Mouse (Mus musculus) MEL (cell line): ENCODE results near the gene Ispd. TPM values are rescaled to one million over a fixed set of nuclear protein-coding genes. Genes with fewer than 3 reads are reported as not detected.

Experiments used
- DNase-seq: peaks from one replicate; pipeline ENCODE4 v3.0.0; 2011; ENCODE audit warnings: low read depth, low spot score
- H3K27ac ChIP-seq: 2 replicates; pipeline ENCODE4 v1.5.1; 2012; ENCODE audit warnings: low read depth, mild to moderate bottlenecking, control low read depth, low read length, moderate library complexity; ENCODE audit not compliant: control insufficient read depth
- H3K27me3 ChIP-seq, 2 experiments: fragments of 150-350 bp in 1 of 2; sonication (generic) in 1 of 2; 2 replicates each; pipeline ENCODE4 v1.6.1; 2012; ENCODE audit warnings: low read length in 2 of 2, mild to moderate bottlenecking in 2 of 2, improper control_type of control experiment in 1 of 2, moderate library complexity in 1 of 2; ENCODE audit not compliant: insufficient read depth in 2 of 2, control insufficient read depth in 1 of 2
- H3K36me3 ChIP-seq, 2 experiments: 2 replicates each; pipeline ENCODE4 v1.6.1; 2012 to 2014; ENCODE audit warnings: low read length in 2 of 2, improper control_type of control experiment in 1 of 2, inconsistent platforms in 1 of 2, mild to moderate bottlenecking in 1 of 2; ENCODE audit not compliant: insufficient read depth in 2 of 2, control insufficient read depth in 1 of 2
- H3K4me1 ChIP-seq, 2 experiments: fragments of 150-350 bp in 1 of 2; sonication (generic) in 1 of 2; 2 replicates each; pipeline ENCODE4 v1.6.1; 2012; ENCODE audit warnings: low read length in 2 of 2, improper control_type of control experiment in 1 of 2, mild to moderate bottlenecking in 1 of 2; ENCODE audit not compliant: insufficient read depth in 2 of 2, control insufficient read depth in 1 of 2
- H3K4me3 ChIP-seq, 2 experiments: fragments of 150-350 bp in 1 of 2; sonication (generic) in 1 of 2; 2 replicates each; pipeline ENCODE4 v1.5.1; 2012; ENCODE audit warnings: low read depth in 2 of 2, low read length in 2 of 2, mild to moderate bottlenecking in 2 of 2, moderate library complexity in 2 of 2, control low read depth in 1 of 2, improper control_type of control experiment in 1 of 2; ENCODE audit not compliant: control insufficient read depth in 1 of 2, insufficient read depth in 1 of 2
- H3K79me2 ChIP-seq: 2 replicates; pipeline ENCODE4 v1.6.1; 2012; ENCODE audit warnings: mild to moderate bottlenecking, low read length, moderate library complexity; ENCODE audit not compliant: control insufficient read depth, poor library complexity, insufficient read depth
- H3K9ac ChIP-seq: 2 replicates; pipeline ENCODE4 v1.6.1; 2012; ENCODE audit warnings: low read depth, mild to moderate bottlenecking, control low read depth, low read length, moderate library complexity; ENCODE audit not compliant: control insufficient read depth, poor library complexity, severe bottlenecking
- H3K9me3 ChIP-seq: fragments of 150-350 bp; sonication (generic); replicated peaks from 2 replicates; pipeline ENCODE4 v1.6.1; 2012; ENCODE audit warnings: mild to moderate bottlenecking, low read length, improper control_type of control experiment, moderate library complexity; ENCODE audit not compliant: insufficient read depth
- BHLHE40 ChIP-seq: IDR thresholded peaks from 2 replicates; pipeline ENCODE4 v1.6.1; 2012; ENCODE audit warnings: low read depth, mild to moderate bottlenecking, inconsistent platforms, low read length, improper control_type of control experiment, borderline replicate concordance
- CHD2 ChIP-seq: IDR thresholded peaks from 2 replicates; pipeline ENCODE4 v1.6.1; 2011; ENCODE audit warnings: low read length, improper control_type of control experiment
- CTCF ChIP-seq, 3 experiments: IDR thresholded peaks in 2 of 3; conservative IDR thresholded peaks in 1 of 3; 2 replicates each; pipeline ENCODE4 v1.5.1; 2011 to 2012; ENCODE audit warnings: low read length in 3 of 3, low read depth in 2 of 3, mild to moderate bottlenecking in 2 of 3, improper control_type of control experiment in 1 of 3, inconsistent platforms in 1 of 3, mixed read lengths in 1 of 3, moderate library complexity in 1 of 3; ENCODE audit not compliant: control insufficient read depth in 1 of 3, insufficient read depth in 1 of 3, poor library complexity in 1 of 3, severe bottlenecking in 1 of 3
- ETS1 ChIP-seq: IDR thresholded peaks from 2 replicates; pipeline ENCODE4 v1.6.1; 2012; ENCODE audit warnings: low read depth, mild to moderate bottlenecking, inconsistent platforms, low read length, improper control_type of control experiment, moderate library complexity
- HCFC1 ChIP-seq: IDR thresholded peaks from 2 replicates; pipeline ENCODE4 v1.6.1; 2012; ENCODE audit warnings: low read depth, mild to moderate bottlenecking, inconsistent platforms, low read length, improper control_type of control experiment, moderate library complexity
- JUND ChIP-seq: IDR thresholded peaks from 2 replicates; pipeline ENCODE4 v1.6.1; 2011; ENCODE audit warnings: low read depth, mild to moderate bottlenecking, improper control_type of control experiment, low read length
- MAFK ChIP-seq: IDR thresholded peaks from 2 replicates; pipeline ENCODE4 v1.6.1; 2011; ENCODE audit warnings: low read depth, mild to moderate bottlenecking, low read length, improper control_type of control experiment, borderline replicate concordance
- MAX ChIP-seq: IDR thresholded peaks from 2 replicates; pipeline ENCODE4 v1.6.1; 2011; ENCODE audit warnings: low read length, improper control_type of control experiment
- MAZ ChIP-seq: IDR thresholded peaks from 2 replicates; pipeline ENCODE4 v1.6.1; 2012; ENCODE audit warnings: low read depth, mild to moderate bottlenecking, inconsistent platforms, low read length, improper control_type of control experiment
- MYB ChIP-seq: IDR thresholded peaks from 2 replicates; pipeline ENCODE4 v1.6.1; 2011; ENCODE audit warnings: mild to moderate bottlenecking, low read depth, low read length, improper control_type of control experiment
- MYC ChIP-seq: IDR thresholded peaks from 2 replicates; pipeline ENCODE4 v1.6.1; 2011; ENCODE audit warnings: low read depth, mild to moderate bottlenecking, low read length, improper control_type of control experiment, moderate library complexity
- NRF1 ChIP-seq: IDR thresholded peaks from 2 replicates; pipeline ENCODE4 v1.6.1; 2014; ENCODE audit warnings: low read depth, mild to moderate bottlenecking, inconsistent platforms, low read length, improper control_type of control experiment, moderate library complexity; ENCODE audit not compliant: poor library complexity, insufficient read depth, severe bottlenecking
- POLR2AphosphoS2 ChIP-seq: IDR thresholded peaks from 2 replicates; pipeline ENCODE4 v1.6.1; 2011; ENCODE audit warnings: low read length, improper control_type of control experiment
- POLR2AphosphoS5 ChIP-seq: IDR thresholded peaks from 2 replicates; pipeline ENCODE4 v1.6.1; 2012; ENCODE audit warnings: low read depth, borderline replicate concordance, mild to moderate bottlenecking, inconsistent platforms, low read length, moderate library complexity, mixed read lengths
- RAD21 ChIP-seq: IDR thresholded peaks from 2 replicates; pipeline ENCODE4 v1.6.1; 2011; ENCODE audit warnings: mild to moderate bottlenecking, low read depth, low read length, improper control_type of control experiment
- SIN3A ChIP-seq: IDR thresholded peaks from 2 replicates; pipeline ENCODE4 v1.6.1; 2012; ENCODE audit warnings: low read length, improper control_type of control experiment, inconsistent platforms
- SMC3 ChIP-seq: IDR thresholded peaks from 2 replicates; pipeline ENCODE4 v1.6.1; 2011; ENCODE audit warnings: low read depth, low read length, improper control_type of control experiment
- TAL1 ChIP-seq: IDR thresholded peaks from 2 replicates; pipeline ENCODE4 v1.6.1; 2012; ENCODE audit warnings: mild to moderate bottlenecking, inconsistent platforms, low read length, moderate library complexity, mixed read lengths
- TBP ChIP-seq: IDR thresholded peaks from 2 replicates; pipeline ENCODE4 v1.8.0; 2011; ENCODE audit warnings: low read depth, low read length, improper control_type of control experiment
- TCF12 ChIP-seq: IDR thresholded peaks from 2 replicates; pipeline ENCODE4 v1.6.1; 2014; ENCODE audit warnings: low read depth, mild to moderate bottlenecking, inconsistent platforms, low read length, improper control_type of control experiment, moderate library complexity
- UBTF ChIP-seq: IDR thresholded peaks from 2 replicates; pipeline ENCODE4 v1.6.1; 2012; ENCODE audit warnings: low read depth, mild to moderate bottlenecking, inconsistent platforms, low read length, improper control_type of control experiment, moderate library complexity, borderline replicate concordance; ENCODE audit not compliant: insufficient read depth
- USF2 ChIP-seq, 2 experiments: IDR thresholded peaks; 2 replicates each; pipeline ENCODE4 v1.6.1; 2011 to 2012; ENCODE audit warnings: improper control_type of control experiment in 2 of 2, low read length in 2 of 2, borderline replicate concordance in 1 of 2, inconsistent platforms in 1 of 2, low read depth in 1 of 2, mild to moderate bottlenecking in 1 of 2; ENCODE audit not compliant: insufficient read depth in 1 of 2
- ZKSCAN1 ChIP-seq: IDR thresholded peaks from 2 replicates; pipeline ENCODE4 v1.6.1; 2012; ENCODE audit warnings: low read depth, mild to moderate bottlenecking, inconsistent platforms, low read length, improper control_type of control experiment, moderate library complexity
- polyA plus RNA-seq, 2 experiments: library from polyadenylated mRNA; stranded (reverse) in 1 of 2; unstranded in 1 of 2; fragments of >175 nt in 1 of 2; fragments of >200 nt in 1 of 2; gene quantifications; 2 replicates each; pipeline versions ENCODE4 v1.2.1 to v1.2.4; 2012; ENCODE audit warnings: low replicate concordance in 2 of 2, low read depth in 1 of 2; ENCODE audit not compliant: insufficient read length in 2 of 2, insufficient read depth in 1 of 2, missing spikeins in 1 of 2
- total RNA-seq: library from RNA; depleted of rRNA; stranded (reverse); fragments of 300-350 nt; gene quantifications from 2 replicates; pipeline ENCODE4 v1.2.3, GENCODE M21; 2012

Gene Ispd
- total and polyA plus RNA-seq, 3 experiments = 2.4 to 54.1 (median 2.8) TPM

DNA sequence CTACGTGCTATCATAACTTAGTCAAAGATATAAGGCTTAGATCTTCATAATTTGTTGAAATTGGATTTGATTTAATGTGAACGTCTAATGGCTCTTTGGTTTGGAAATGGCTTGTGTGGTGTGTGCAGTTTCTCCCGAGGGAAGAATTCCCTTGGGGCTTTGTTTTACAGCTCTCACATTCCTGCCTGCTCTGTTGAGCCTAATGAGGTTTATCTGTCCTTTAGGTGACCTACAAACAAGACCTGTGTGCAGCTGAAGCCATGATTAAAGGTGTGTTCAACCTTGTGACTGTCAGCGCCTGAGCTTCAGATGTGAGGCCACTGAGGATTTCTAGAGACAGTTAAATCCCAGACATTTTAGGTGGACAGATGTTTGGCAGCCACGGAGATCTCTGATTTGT lies 95.2 kb downstream of the Ispd start:
- DNase-seq = no peak
- H3K4me3 ChIP-seq = no peak overlapping the region
- no peak overlapping the region for H3K27ac ChIP-seq
- TF ChIP-seq USF2 (IDR thresholded peaks at IDR 0.05; ENCODE audit: borderline replicate concordance in 1 of 2, insufficient read depth in 1 of 2, low read depth in 1 of 2, low read length in 2 of 2) (no peak), NRF1 (no peak), HCFC1 (no peak), TAL1 (no peak), TCF12 (no peak), POLR2AphosphoS2 (no peak), UBTF (no peak), ETS1 (no peak), JUND (no peak), SIN3A (no peak), MAFK (no peak), RAD21 (no peak)
- H3K9ac ChIP-seq = no peak overlapping the region
- no peaks in the 10 kb centered on the region for H3K9me3 ChIP-seq
- H3K36me3 ChIP-seq = no peaks in the 10 kb centered on the region
- H3K4me1 ChIP-seq = no peaks in the 10 kb centered on the region
- no peaks in the 10 kb centered on the region for H3K27me3 ChIP-seq
- H3K79me2 ChIP-seq = no peaks in the 10 kb centered on the region

DNA sequence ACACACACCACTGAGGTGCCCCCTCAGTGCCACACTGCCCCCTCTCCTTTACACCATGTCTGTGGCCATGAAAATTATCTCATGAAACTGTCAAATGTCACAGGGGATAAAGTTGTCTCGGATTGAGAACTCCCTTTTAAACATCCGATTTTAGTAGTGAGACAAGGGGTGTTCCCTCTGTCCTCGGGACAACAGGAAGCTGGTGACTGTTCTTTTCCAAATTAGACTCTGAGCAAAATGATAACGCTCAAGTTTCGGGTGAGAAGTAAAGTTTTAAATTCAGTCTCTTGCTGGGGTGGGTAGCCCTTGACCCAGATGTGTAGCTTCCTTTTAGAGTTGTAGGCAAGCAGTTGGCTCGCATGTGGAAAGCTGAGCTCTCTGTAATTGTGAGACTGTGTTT lies 96.3 kb downstream of the Ispd start:
- H3K79me2 ChIP-seq = no peaks in the 10 kb centered on the region

More for the DNA sequence above, 96.3 kb downstream of the Ispd start:
- Histone ChIP-seq H3K9ac (no peak overlapping the region), H3K4me1 (no peaks in the 10 kb centered on the region), H3K36me3 (no peaks in the 10 kb centered on the region), H3K27me3 (no peaks in the 10 kb centered on the region), H3K4me3 (no peak overlapping the region), H3K27ac (no peak overlapping the region), H3K9me3 (no peaks in the 10 kb centered on the region)
- TF ChIP-seq TBP (no peak), BHLHE40 (no peak), SMC3 (no peak), MYB (no peak), MAZ (no peak), CHD2 (no peak), CTCF (IDR thresholded peaks at IDR 0.05 in 2 of 3, conservative IDR thresholded peaks at IDR 0.05 in 1 of 3; ENCODE audit: control insufficient read depth in 1 of 3, insufficient read depth in 1 of 3, low read depth in 2 of 3, low read length in 3 of 3, poor library complexity in 1 of 3, severe bottlenecking in 1 of 3) (no peak), ZKSCAN1 (no peak), MAX (no peak), POLR2AphosphoS5 (no peak), MYC (no peak)
- no peak for DNase-seq
